Mouse (Mus musculus) 3134 (cell line): Measurements from ENCODE around the gene Msi1.
"Not testable (repeated sequence)": the region's sequence is repeated elsewhere in the genome, so short reads cannot be mapped to it uniquely, and the experiment has no call there.

Experiments used
- DNase-seq: peaks from one replicate; pipeline ENCODE4 v3.0.0-alpha.2; 2011; ENCODE audit warnings: low spot score; ENCODE audit not compliant: insufficient read length; ENCODE audit errors: extremely low read depth

Gene Msi1

GRCm38 (mm10) chr5:115433191-115433590 lies 3.8 kb downstream of the Msi1 start:
- DNase-seq, result no peak

- DNase-seq, result no peak
These were observed 5.0 kb downstream of the Msi1 start for GRCm38 (mm10) chr5:115434280-115434852.

GRCm38 (mm10) chr5:115434853-115435754 lies 5.7 kb downstream of the Msi1 start:
- DNase-seq, result no peak

- DNase-seq, result no peak
These were observed 6.5 kb downstream of the Msi1 start for GRCm38 (mm10) chr5:115435755-115436379.

- DNase-seq, result no peak
These were observed 7.2 kb downstream of the Msi1 start for GRCm38 (mm10) chr5:115436421-115437124.

GRCm38 (mm10) chr5:115437242-115437944 lies 8.0 kb downstream of the Msi1 start:
- DNase-seq, result no peak

- no peak for DNase-seq
These were observed 8.5 kb downstream of the Msi1 start for GRCm38 (mm10) chr5:115437945-115438315.

- DNase-seq, result no peak
These were observed 9.3 kb downstream of the Msi1 start for GRCm38 (mm10) chr5:115438667-115439066.

- DNase-seq, result no peak
These were observed 11.9 kb downstream of the Msi1 start for GRCm38 (mm10) chr5:115441205-115441849.

GRCm38 (mm10) chr5:115442663-115443062 lies 13.3 kb downstream of the Msi1 start:
- not testable (repeated sequence) for DNase-seq

- DNase-seq, result no peak
These were observed 14.7 kb downstream of the Msi1 start for GRCm38 (mm10) chr5:115444130-115444529.

GRCm38 (mm10) chr5:115447108-115447507 lies 17.7 kb downstream of the Msi1 start:
- DNase-seq, result no peak

- DNase-seq, result no peak
These were observed 19.8 kb downstream of the Msi1 start for GRCm38 (mm10) chr5:115449247-115449646.

- DNase-seq, result no peak
These were observed 21.3 kb downstream of the Msi1 start for GRCm38 (mm10) chr5:115450410-115451317.

- no peak for DNase-seq
These were observed 25.2 kb downstream of the Msi1 start for GRCm38 (mm10) chr5:115454422-115455090.

GRCm38 (mm10) chr5:115455838-115456237 lies 26.4 kb downstream of the Msi1 start:
- DNase-seq, result no peak

- no peak for DNase-seq
These were observed 29.5 kb downstream of the Msi1 start for GRCm38 (mm10) chr5:115458918-115459317.

GRCm38 (mm10) chr5:115464408-115465115 lies 35.2 kb downstream of the Msi1 start:
- DNase-seq, result no peak
